Mouse (Mus musculus) lung, embryonic 15.5 days (tissue): ENCODE measurements around the gene Pibf1. TPM values are rescaled to one million over a fixed set of nuclear protein-coding genes. Genes with fewer than 3 reads are reported as not detected.

Experiments used
- polyA plus RNA-seq: library from polyadenylated mRNA; unstranded; fragments of >200 nt; fragmentation: Nextera tagmentation; extraction: Ambion mirVana; gene quantifications from 2 replicates; pipeline ENCODE4 v1.2.1, GENCODE M21; 2015

Gene Pibf1
- polyA plus RNA-seq, 1 experiment from 2014 or later: 19.5 TPM

Other genes starting within 250 kb of the Pibf1 start
- gene Rpl36a-ps1, start 105.1 kb upstream of the Pibf1 start, polyA plus RNA-seq: 1.4 and 1.7 TPM in 2 replicates
- 72.2 and 76.4 TPM in 2 replicates for gene Mzt1, start 53.3 kb upstream of the Pibf1 start, polyA plus RNA-seq
- gene Bora, start 53.2 kb upstream of the Pibf1 start, polyA plus RNA-seq: 70.3 and 75.6 TPM in 2 replicates
- 29.4 and 32.5 TPM in 2 replicates for gene Dis3, start 346 bp downstream of the Pibf1 start, polyA plus RNA-seq
- gene Klf5, start 199.3 kb downstream of the Pibf1 start, polyA plus RNA-seq: 24.6 and 25.5 TPM in 2 replicates